Mouse (Mus musculus) lung, embryonic 16.5 days (tissue): ENCODE measurements around the gene Naa60. TPM values are rescaled to one million over a fixed set of nuclear protein-coding genes. Genes with fewer than 3 reads are reported as not detected.
A peak's percentile ranks its signal among the peaks of the same experiment; 100 is the strongest.
"Not testable (repeated sequence)": the region's sequence is repeated elsewhere in the genome, so short reads cannot be mapped to it uniquely, and the experiment has no call there.

Source experiments
- ATAC-seq: fragments of 200-750 bp; cut with Nextera tagmentation; 2 replicates; pipeline ENCODE4 v1.8.0; 2017; ENCODE audit warnings: low read depth, mild to moderate bottlenecking, moderate library complexity
- H3K27ac ChIP-seq: fragments of 300-500 bp; sonication (generic); 2 replicates; pipeline ENCODE4 v1.5.1; 2014; ENCODE audit warnings: mild to moderate bottlenecking, control low read depth, low read length
- H3K27me3 ChIP-seq: fragments of 300-500 bp; sonication (generic); 2 replicates; pipeline ENCODE4 v1.6.1; 2014; ENCODE audit warnings: low read depth, low read length, mixed read lengths; ENCODE audit not compliant: control insufficient read depth, insufficient read depth
- H3K36me3 ChIP-seq: fragments of 300-500 bp; sonication (generic); 2 replicates; pipeline ENCODE4 v1.6.1; 2014; ENCODE audit warnings: low read length; ENCODE audit not compliant: control insufficient read depth, insufficient read depth
- H3K4me1 ChIP-seq: fragments of 300-500 bp; sonication (generic); replicated peaks from 2 replicates; pipeline ENCODE4 v1.6.1; 2014; ENCODE audit warnings: low read length, mixed read lengths; ENCODE audit not compliant: control insufficient read depth, insufficient read depth
- H3K4me2 ChIP-seq: fragments of 300-500 bp; sonication (generic); 2 replicates; pipeline ENCODE4 v1.6.1; 2014; ENCODE audit warnings: low read depth, low read length, control low read depth
- H3K4me3 ChIP-seq: fragments of 300-500 bp; sonication (generic); 2 replicates; pipeline ENCODE4 v1.5.1; 2014; ENCODE audit warnings: mild to moderate bottlenecking, low read length, control low read depth
- H3K9ac ChIP-seq: fragments of 300-500 bp; sonication (generic); 2 replicates; pipeline ENCODE4 v1.6.1; 2014; ENCODE audit warnings: low read length, control low read depth
- H3K9me3 ChIP-seq: fragments of 300-500 bp; sonication (generic); 2 replicates; pipeline ENCODE4 v1.6.1; 2016; ENCODE audit warnings: low read length; ENCODE audit not compliant: control insufficient read depth
- WGBS: fragments of 180-500 bp; shearing (Covaris S2); extraction: QIAGEN DNeasy Blood & Tissue Kit; methylation state at CpG from one replicate; pipeline ENCODE4 v1.1.7; 2014; 5-methylcytosine and 5-hydroxymethylcytosine counted together
- polyA plus RNA-seq: library from polyadenylated mRNA; unstranded; fragments of >200 nt; fragmentation: Nextera tagmentation; extraction: Ambion mirVana; gene quantifications from 2 replicates; pipeline ENCODE4 v1.2.1, GENCODE M21; 2015

Gene Naa60
- polyA plus RNA-seq, 1 experiment from 2014 or later, result 48.1 TPM

DNA sequence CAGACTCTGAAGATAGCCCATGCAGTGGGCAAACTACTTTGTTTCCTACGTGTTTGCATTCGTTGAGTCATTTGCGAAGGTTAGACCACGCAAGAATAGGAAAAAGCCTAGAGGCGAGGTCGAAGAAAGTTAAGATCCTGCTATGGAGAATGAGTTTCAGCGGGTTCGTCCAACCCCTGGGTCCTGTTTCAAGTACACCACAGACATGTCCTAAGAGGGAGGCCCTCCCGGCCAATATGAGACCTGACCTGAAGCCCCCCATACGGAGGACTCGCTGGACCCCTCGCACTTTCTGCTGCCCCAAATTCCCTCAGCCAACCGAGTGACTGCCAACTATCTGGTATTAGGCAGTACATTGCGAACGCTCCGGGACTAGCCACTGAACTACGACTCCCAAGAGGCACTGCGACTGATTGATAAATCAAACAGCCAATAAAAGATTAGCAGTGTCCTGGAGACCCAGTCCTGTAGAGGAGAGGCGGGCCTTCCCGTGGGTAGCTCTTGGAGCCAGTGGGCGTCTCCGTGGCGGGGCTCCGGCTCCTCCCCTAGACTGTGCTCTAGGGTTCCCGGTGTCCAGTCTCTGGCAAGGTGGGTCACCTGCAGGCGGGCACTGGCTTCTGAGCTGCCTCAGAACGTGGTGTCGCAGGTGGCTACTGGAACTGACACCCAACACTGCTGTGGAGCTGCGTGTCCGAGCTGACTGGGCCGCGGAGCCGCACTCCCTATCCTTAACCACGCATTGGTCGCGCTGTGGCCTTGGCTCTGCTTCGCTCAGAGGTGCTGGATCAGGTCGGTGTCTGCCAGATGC, 25.3 kb upstream of the Naa60 start, which contains the start of gene Zfp174:
TSS of gene Zfp174 (plus strand) at position 558 of the 808 bp plus-strand sequence.
- H3K4me3 ChIP-seq, result peak within 1 kb of the TSS; percentile 77
- peaks cover 3% of the 10 kb centered on the region; the same call in 1 of the 2 replicates for H3K4me1 ChIP-seq
- 0 out of 2 replicates have a peak within 1 kb of the TSS, but pooled peaks have one; percentile 23 for H3K27ac ChIP-seq
- 2% methylated on average over 38 of the region's 38 CpGs for WGBS
- peak within 1 kb of the TSS; percentile 74 for H3K4me2 ChIP-seq
- H3K9ac ChIP-seq, result peak within 1 kb of the TSS; percentile 79
- peak; percentile 100 for ATAC-seq
- no peaks in the 10 kb centered on the region for H3K27me3 ChIP-seq
- H3K9me3 ChIP-seq, result no peaks in the 10 kb centered on the region
- no peaks in the 10 kb centered on the region for H3K36me3 ChIP-seq

DNA sequence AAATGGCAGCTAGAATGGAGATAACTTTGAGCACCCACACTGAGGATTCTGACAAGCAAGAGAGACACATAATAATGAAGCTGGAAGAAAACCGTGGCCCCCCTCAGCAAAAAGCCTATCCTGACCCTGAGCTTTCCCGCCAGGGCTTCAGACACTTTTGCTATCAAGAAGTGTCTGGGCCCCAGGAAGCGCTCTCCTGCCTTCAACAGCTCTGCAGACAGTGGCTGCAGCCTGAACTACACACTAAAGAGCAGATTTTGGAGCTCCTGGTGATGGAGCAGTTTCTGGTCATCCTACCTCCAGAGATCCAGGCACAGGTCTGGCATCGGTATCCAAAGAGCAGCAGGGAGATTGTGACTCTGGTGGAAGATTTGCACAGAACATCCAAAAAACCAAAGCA, 24.3 kb upstream of the Naa60 start:
- peak overlapping the region; percentile 77 for H3K4me3 ChIP-seq
- no peaks in the 10 kb centered on the region for H3K27me3 ChIP-seq
- H3K27ac ChIP-seq, result no peak overlapping the region
- 70% methylated on average over 4 of the region's 4 CpGs for WGBS
- H3K9me3 ChIP-seq, result no peaks in the 10 kb centered on the region
- peak overlapping the region; percentile 79; the same call in 1 of the 2 replicates for H3K9ac ChIP-seq
- ATAC-seq, result no peak
- H3K36me3 ChIP-seq, result no peaks in the 10 kb centered on the region
- H3K4me1 ChIP-seq, result peaks cover 3% of the 10 kb centered on the region; the same call in 1 of the 2 replicates
- H3K4me2 ChIP-seq, result peak overlapping the region; percentile 69

DNA sequence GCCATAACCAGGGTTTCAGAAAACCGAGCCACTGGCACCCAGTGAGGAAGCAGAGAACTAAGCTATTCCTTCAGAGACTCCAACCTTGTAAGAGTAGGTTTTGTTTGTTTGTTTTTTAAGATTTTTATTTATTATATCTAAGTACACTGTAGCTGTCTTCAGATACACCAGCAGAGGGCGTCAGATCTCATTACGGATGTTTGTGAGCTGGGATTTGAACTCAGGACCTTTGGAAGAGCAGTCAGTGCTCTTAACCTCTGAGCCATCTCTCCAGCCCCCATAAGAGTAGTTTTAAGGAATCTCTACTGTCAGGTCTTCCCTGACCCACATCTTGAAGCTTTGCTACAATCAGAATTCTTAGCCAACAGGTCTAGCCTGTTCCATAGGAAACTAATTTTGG, 23.8 kb upstream of the Naa60 start:
- no peak overlapping the region for H3K9ac ChIP-seq
- no peak overlapping the region for H3K27ac ChIP-seq
- no peak overlapping the region for H3K4me3 ChIP-seq
- H3K36me3 ChIP-seq, result no peaks in the 10 kb centered on the region
- peaks cover 3% of the 10 kb centered on the region; the same call in 1 of the 2 replicates for H3K4me1 ChIP-seq
- H3K27me3 ChIP-seq, result no peaks in the 10 kb centered on the region
- no peaks in the 10 kb centered on the region for H3K9me3 ChIP-seq
- 72% methylated on average over 3 of the region's 3 CpGs for WGBS
- no peak overlapping the region for H3K4me2 ChIP-seq
- no peak for ATAC-seq

DNA sequence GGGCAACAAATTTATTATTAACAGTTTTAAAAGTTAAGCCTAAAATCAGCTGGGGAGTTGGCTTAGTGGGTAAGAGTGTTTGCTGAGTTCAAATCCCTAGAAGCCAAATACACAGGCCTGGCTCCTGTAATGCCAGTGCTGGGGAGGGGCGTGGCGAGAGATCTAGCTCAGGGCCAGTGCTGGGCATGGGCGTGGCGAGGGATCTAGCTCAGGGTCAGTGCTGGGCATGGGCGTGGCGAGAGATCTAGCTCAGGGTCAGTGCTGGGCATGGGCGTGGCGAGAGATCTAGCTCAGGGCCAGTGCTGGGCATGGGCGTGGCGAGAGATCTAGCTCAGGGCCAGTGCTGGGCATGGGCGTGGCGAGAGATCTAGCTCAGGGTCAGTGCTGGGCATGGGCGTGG, 20.9 kb upstream of the Naa60 start:
- H3K27ac ChIP-seq, H3K9ac ChIP-seq, ATAC-seq, H3K4me2 ChIP-seq, H3K4me1 ChIP-seq, H3K36me3 ChIP-seq, H3K27me3 ChIP-seq, H3K4me3 ChIP-seq, H3K9me3 ChIP-seq: not testable (repeated sequence)
- WGBS, result 79% methylated on average over 11 of the region's 13 CpGs

DNA sequence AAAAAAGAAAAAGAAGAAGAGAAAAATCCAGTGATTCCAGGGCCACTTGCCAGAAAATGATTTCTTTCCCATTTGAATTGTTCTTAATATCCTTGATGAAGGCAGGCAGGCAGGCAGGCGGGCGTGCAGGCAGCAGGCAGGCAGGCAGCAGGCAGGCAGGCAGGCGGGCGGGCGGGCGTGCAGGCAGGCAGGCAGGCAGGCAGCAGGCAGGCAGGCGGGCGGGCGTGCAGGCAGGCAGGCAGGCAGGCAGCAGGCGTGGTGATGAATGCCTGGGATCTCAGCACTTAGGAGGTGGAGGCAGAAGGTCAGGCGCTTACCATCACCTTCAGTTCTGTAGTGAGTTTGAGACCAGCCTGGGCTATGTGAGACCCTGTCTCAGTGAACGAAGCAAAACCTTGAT, 19.6 kb upstream of the Naa60 start:
- H3K4me3 ChIP-seq, result no peak overlapping the region
- 0 out of 2 replicates have a peak, but pooled peaks cover 2% of the 10 kb centered on the region for H3K4me1 ChIP-seq
- H3K9me3 ChIP-seq, result no peaks in the 10 kb centered on the region
- H3K9ac ChIP-seq, result no peak overlapping the region
- no peaks in the 10 kb centered on the region for H3K27me3 ChIP-seq
- no peak for ATAC-seq
- H3K4me2 ChIP-seq, result no peak overlapping the region
- 30% methylated on average over 12 of the region's 12 CpGs for WGBS
- H3K27ac ChIP-seq, result no peak overlapping the region
- H3K36me3 ChIP-seq, result no peaks in the 10 kb centered on the region

DNA sequence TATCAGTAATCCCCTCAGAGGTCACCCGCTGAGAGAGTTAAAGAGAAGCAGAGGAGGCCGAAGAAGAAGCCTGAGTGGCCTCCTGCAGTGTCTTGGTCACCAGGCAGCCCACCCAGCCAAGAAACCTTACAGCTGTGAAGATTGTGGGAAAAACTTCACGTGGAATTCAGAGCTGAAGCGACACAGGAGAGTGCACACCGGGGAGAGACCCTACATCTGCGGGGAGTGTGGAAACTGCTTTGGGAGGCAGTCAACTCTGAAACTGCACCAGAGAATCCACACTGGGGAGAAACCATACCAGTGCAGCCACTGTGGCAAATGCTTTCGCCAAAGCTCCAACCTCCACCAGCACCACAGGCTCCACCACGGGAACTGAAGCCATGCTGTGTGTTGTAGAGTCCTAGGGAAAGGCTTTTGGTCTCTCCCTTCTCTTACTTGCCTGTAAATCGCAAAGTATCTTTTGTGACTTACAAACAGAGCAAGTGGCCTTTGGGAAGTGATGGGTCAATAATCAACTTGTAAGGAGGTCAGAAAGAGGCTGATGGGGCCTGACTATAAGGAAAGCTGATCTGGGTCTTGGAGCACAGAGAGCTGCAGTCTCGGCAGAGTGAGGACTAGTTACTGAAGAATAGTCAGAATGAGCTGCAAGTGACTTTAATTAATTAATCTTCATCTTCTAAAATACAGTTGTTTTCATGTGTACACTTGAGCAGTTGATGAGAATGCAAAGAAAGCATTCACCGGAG, 17.6 kb upstream of the Naa60 start:
- Histone ChIP-seq H3K4me3 (no peak overlapping the region), H3K9me3 (no peaks in the 10 kb centered on the region), H3K9ac (no peak overlapping the region), H3K4me2 (no peak overlapping the region), H3K4me1 (no peaks in the 10 kb centered on the region), H3K36me3 (0 out of 2 replicates have a peak, but pooled peaks cover 2% of the 10 kb centered on the region), H3K27ac (no peak overlapping the region), H3K27me3 (no peaks in the 10 kb centered on the region)
- ATAC-seq, result no peak
- WGBS, result 65% methylated on average over 11 of the region's 11 CpGs

DNA sequence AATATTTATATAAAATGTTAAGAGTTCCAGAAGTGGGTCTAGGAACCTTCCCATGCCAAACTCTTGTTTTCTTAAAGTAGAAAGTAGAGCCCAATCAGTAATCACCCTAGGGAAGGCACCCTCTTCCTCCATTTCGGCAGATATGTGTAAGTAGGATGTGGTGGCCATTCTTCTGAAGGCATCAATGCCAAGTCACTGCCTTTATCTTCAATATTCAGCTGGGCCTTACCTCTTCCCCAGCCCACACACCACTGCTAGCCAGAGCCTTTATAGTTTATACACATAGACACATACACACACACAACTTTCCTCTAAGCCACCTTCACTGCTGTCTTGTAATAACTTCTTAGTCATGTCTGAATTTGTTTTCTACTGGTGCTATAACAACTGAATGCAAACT, 16.4 kb upstream of the Naa60 start:
- no peaks in the 10 kb centered on the region for H3K9me3 ChIP-seq
- H3K4me3 ChIP-seq, result no peak overlapping the region
- no peaks in the 10 kb centered on the region for H3K4me1 ChIP-seq
- no peak overlapping the region for H3K4me2 ChIP-seq
- H3K27ac ChIP-seq, result no peak overlapping the region
- no peak for ATAC-seq
- 0 out of 2 replicates have a peak, but pooled peaks cover 2% of the 10 kb centered on the region for H3K36me3 ChIP-seq
- WGBS, result 74% methylated on average over 1 of the region's 1 CpGs
- no peaks in the 10 kb centered on the region for H3K27me3 ChIP-seq
- H3K9ac ChIP-seq, result no peak overlapping the region

DNA sequence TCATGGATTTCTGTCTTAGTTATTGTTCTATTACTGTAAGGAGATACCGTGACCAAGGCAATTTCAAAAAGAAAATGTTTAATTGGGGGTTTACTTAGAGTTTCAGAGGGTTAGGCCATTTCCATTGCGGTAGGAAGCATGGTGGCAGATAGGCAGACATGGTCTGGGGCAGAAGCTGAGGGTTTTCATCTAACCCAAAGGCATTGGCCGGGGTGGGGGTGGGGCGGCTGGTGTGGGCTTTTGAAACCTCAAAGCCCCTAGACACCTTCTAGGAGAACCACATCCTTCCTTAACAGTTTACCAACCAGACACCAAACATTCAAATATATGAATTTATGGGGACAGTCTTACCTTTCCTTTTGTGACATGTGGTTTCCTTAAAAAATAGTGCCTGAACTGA, 12.9 kb upstream of the Naa60 start:
- Histone ChIP-seq H3K4me3 (no peak overlapping the region), H3K4me2 (no peak overlapping the region), H3K4me1 (no peaks in the 10 kb centered on the region), H3K36me3 (peaks cover 2% of the 10 kb centered on the region; the same call in 1 of the 2 replicates), H3K27me3 (no peaks in the 10 kb centered on the region), H3K9ac (no peak overlapping the region), H3K27ac (no peak overlapping the region), H3K9me3 (no peaks in the 10 kb centered on the region)
- ATAC-seq, result no peak
- 92% methylated on average over 4 of the region's 4 CpGs for WGBS

DNA sequence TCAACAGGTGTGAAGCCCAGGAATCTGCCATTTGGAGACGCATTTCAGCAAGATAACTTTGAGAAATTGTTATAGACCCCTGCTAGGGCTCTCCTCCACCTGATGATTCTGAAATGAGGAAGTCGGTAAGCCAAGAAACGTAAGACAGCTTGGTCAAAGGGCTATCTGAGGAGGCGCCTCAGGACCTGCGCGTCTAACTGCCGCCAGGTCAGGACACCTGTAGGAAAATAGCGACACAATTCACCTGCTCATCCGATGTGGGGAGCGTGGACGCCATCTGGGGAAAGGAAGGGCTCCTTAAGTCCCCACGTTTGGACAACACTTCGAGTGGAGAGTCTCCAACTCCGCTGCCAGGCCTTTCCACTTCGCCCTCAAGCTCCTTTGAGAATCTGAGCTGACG, 360 bp upstream of the Naa60 start:
- H3K9ac ChIP-seq, result peak overlapping the region; percentile 79
- H3K27me3 ChIP-seq, result no peaks in the 10 kb centered on the region
- peak overlapping the region; percentile 93 for H3K4me2 ChIP-seq
- no peak; the same call in 1 of the 2 replicates for ATAC-seq
- 2% methylated on average over 16 of the region's 16 CpGs for WGBS
- H3K4me3 ChIP-seq, result peak overlapping the region; percentile 75
- H3K36me3 ChIP-seq, result peaks cover 3% of the 10 kb centered on the region; the same call in 1 of the 2 replicates
- peaks cover 7% of the 10 kb centered on the region; the same call in 1 of the 2 replicates for H3K4me1 ChIP-seq
- no peaks in the 10 kb centered on the region for H3K9me3 ChIP-seq
- peak overlapping the region; percentile 73 for H3K27ac ChIP-seq
